Mouse (Mus musculus): ENCODE results near the gene Sfmbt1. TPM values are rescaled to one million over a fixed set of nuclear protein-coding genes. Genes with fewer than 3 reads are reported as not detected.

Sfmbt1 gene
- polyA plus RNA-seq, 2 experiments, result 3.9 to 11.9 TPM

DNA sequence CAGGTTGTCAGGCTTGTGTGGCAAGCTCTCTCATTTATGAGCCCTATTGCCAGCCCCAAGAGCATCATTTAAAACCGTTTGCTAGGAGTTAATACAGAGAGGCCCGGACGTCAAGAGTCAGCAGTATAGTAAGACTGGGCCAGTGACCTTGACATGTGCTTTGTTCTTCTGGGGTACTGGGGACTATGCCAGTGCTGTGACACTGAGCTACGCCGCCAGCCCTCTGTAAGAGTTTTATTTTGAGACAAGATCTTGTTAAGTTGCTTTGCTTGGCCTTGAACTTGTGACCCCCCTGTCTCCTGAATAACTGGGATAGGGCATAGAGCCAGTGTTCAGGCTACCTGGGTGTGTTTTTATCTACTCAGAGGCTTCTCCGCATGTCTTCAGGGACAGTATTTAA lies 22.2 kb upstream of the Sfmbt1 start:
- WGBS (ENCODE audit: insufficient replicate concordance), result 72% methylated on average over 6 of the region's 6 CpGs
- H3K36me3 ChIP-seq (replicated peaks; ENCODE audit: control insufficient read depth, insufficient read depth, low read depth), result no peaks in the 10 kb centered on the region
- ATAC-seq (ENCODE audit: insufficient read depth) (no peak), DNase-seq (ENCODE audit: low read depth in 3 of 3, low spot score in 3 of 3) (no peak)
- H3K4me1 ChIP-seq (replicated peaks; ENCODE audit: control insufficient read depth in 2 of 2, insufficient read depth in 2 of 2, low read length in 1 of 2), result peaks cover 0 to 4% of the 10 kb centered on the region in 2 experiments; a peak in 1 of 4 replicates
- H3K4me2 ChIP-seq (ENCODE audit: low read depth), result no peak overlapping the region
- H3K27ac ChIP-seq, result no peak overlapping the region
- no peak overlapping the region for H3K9ac ChIP-seq (replicated peaks)
- H3K9me3 ChIP-seq (ENCODE audit: control insufficient read depth, low read length), result no peaks in the 10 kb centered on the region
- H3K4me3 ChIP-seq (ENCODE audit: insufficient read depth in 1 of 2, low read depth in 2 of 2, low read length in 2 of 2), result no peak overlapping the region
- no peaks in the 10 kb centered on the region for H3K27me3 ChIP-seq (ENCODE audit: control insufficient read depth, insufficient read depth, low read length)
- no peak for TF ChIP-seq EP300 (IDR thresholded peaks at IDR 0.05; ENCODE audit: low read depth)
- TF ChIP-seq CTCF (IDR thresholded peaks at IDR 0.05; ENCODE audit: low read depth), result no peak

DNA sequence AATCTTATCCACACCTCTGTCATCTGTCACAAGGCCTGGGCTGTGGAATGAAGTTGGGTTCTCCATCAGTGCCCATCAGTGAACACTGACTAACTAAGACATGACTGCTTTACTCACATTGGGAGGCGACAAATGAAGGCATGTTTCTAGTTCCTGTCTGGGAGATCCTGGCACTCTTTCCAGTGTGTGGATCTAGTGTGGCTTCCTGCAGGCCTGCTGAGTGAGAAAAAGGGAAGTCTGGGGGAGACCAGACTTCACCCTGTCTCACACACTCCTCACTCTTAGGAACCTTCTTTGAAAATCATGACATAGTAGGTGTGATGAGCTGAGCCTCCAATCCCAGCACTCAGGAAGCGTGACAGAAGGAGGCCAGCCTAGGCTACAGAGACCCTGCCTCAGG lies 19.9 kb upstream of the Sfmbt1 start:
- 54% methylated on average over 2 of the region's 2 CpGs for WGBS (ENCODE audit: insufficient replicate concordance)

DNA sequence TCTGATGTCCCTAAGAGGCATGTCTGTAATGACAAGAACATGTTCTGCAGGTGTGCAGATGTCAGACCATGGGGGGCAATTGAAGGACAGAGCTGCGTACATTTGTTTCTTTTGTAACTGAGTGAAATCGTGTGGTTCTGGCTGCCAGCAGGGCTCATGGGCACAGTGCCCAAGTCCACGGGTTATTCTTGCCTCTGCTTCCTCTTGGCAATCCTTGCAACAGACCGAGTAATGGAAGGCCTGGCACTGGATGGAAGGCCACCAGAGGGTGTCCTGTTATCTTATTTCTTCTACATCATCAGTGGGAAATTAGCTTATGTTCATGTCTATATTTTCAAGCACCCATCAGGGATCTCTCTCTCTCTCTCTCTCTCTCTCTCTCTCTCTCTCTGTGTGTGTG lies 19.0 kb upstream of the Sfmbt1 start:
- peaks cover 0 to 2% of the 10 kb centered on the region in 2 experiments; a peak in 1 of 4 replicates for H3K4me1 ChIP-seq (replicated peaks; ENCODE audit: control insufficient read depth in 2 of 2, insufficient read depth in 2 of 2, low read length in 1 of 2)
- 57% methylated on average over 4 of the region's 4 CpGs for WGBS (ENCODE audit: insufficient replicate concordance)
- H3K27me3 ChIP-seq (ENCODE audit: control insufficient read depth, insufficient read depth, low read length), result no peaks in the 10 kb centered on the region
- no peak overlapping the region for H3K27ac ChIP-seq
- H3K36me3 ChIP-seq (replicated peaks; ENCODE audit: control insufficient read depth, insufficient read depth, low read depth), result no peaks in the 10 kb centered on the region
- H3K4me3 ChIP-seq (ENCODE audit: insufficient read depth in 1 of 2, low read depth in 2 of 2, low read length in 2 of 2), result no peak overlapping the region
- no peak overlapping the region for H3K4me2 ChIP-seq (ENCODE audit: low read depth)
- TF ChIP-seq CTCF (IDR thresholded peaks at IDR 0.05; ENCODE audit: low read depth), result no peak
- TF ChIP-seq EP300 (IDR thresholded peaks at IDR 0.05; ENCODE audit: low read depth), result no peak
- no peak for DNase-seq (ENCODE audit: low read depth in 3 of 3, low spot score in 3 of 3)
- no peak overlapping the region for H3K9ac ChIP-seq (replicated peaks)
- ATAC-seq (ENCODE audit: insufficient read depth), result no peak
- H3K9me3 ChIP-seq (ENCODE audit: control insufficient read depth, low read length), result no peaks in the 10 kb centered on the region

More for the DNA sequence above, 19.9 kb upstream of the Sfmbt1 start:
- Histone ChIP-seq H3K9me3 (ENCODE audit: control insufficient read depth, low read length) (no peaks in the 10 kb centered on the region), H3K9ac (replicated peaks) (no peak overlapping the region), H3K27ac (no peak overlapping the region), H3K4me2 (ENCODE audit: low read depth) (no peak overlapping the region), H3K4me1 (replicated peaks; ENCODE audit: control insufficient read depth in 2 of 2, insufficient read depth in 2 of 2, low read length in 1 of 2) (peaks cover 0 to 4% of the 10 kb centered on the region in 2 experiments; a peak in 1 of 4 replicates), H3K4me3 (ENCODE audit: insufficient read depth in 1 of 2, low read depth in 2 of 2, low read length in 2 of 2) (no peak overlapping the region), H3K27me3 (ENCODE audit: control insufficient read depth, insufficient read depth, low read length) (no peaks in the 10 kb centered on the region), H3K36me3 (replicated peaks; ENCODE audit: control insufficient read depth, insufficient read depth, low read depth) (no peaks in the 10 kb centered on the region)
- ATAC-seq (ENCODE audit: insufficient read depth) (no peak), DNase-seq (ENCODE audit: low read depth in 3 of 3, low spot score in 3 of 3) (no peak)
- TF ChIP-seq EP300 (IDR thresholded peaks at IDR 0.05; ENCODE audit: low read depth) (no peak), CTCF (IDR thresholded peaks at IDR 0.05; ENCODE audit: low read depth) (no peak)

GRCm38 (mm10) chr14:30697407-30698052 lies 17.1 kb upstream of the Sfmbt1 start:
- Histone ChIP-seq H3K27ac (no peak overlapping the region), H3K36me3 (replicated peaks; ENCODE audit: control insufficient read depth, insufficient read depth, low read depth) (no peaks in the 10 kb centered on the region), H3K9me3 (ENCODE audit: control insufficient read depth, low read length) (no peaks in the 10 kb centered on the region), H3K4me1 (replicated peaks; ENCODE audit: control insufficient read depth in 2 of 2, insufficient read depth in 2 of 2, low read length in 1 of 2) (peaks cover 0 to 5% of the 10 kb centered on the region in 2 experiments; a peak in 1 of 4 replicates), H3K4me2 (ENCODE audit: low read depth) (no peak overlapping the region), H3K4me3 (ENCODE audit: insufficient read depth in 1 of 2, low read depth in 2 of 2, low read length in 2 of 2) (no peak overlapping the region), H3K27me3 (ENCODE audit: control insufficient read depth, insufficient read depth, low read length) (no peaks in the 10 kb centered on the region), H3K9ac (replicated peaks) (no peak overlapping the region)
- DNase-seq (ENCODE audit: low read depth in 3 of 3, low spot score in 3 of 3) (no peak), ATAC-seq (ENCODE audit: insufficient read depth) (no peak)
- TF ChIP-seq CTCF (IDR thresholded peaks at IDR 0.05; ENCODE audit: low read depth) (no peak), EP300 (IDR thresholded peaks at IDR 0.05; ENCODE audit: low read depth) (no peak)
- WGBS (ENCODE audit: insufficient replicate concordance), result 78% methylated on average over 15 of the region's 15 CpGs

GRCm38 (mm10) chr14:30699656-30700055 lies 15.0 kb upstream of the Sfmbt1 start:
- H3K4me2 ChIP-seq (ENCODE audit: low read depth), result no peak overlapping the region
- no peak overlapping the region for H3K27ac ChIP-seq
- TF ChIP-seq CTCF (IDR thresholded peaks at IDR 0.05; ENCODE audit: low read depth) (peak; percentile 91), EP300 (IDR thresholded peaks at IDR 0.05; ENCODE audit: low read depth) (no peak)
- WGBS (ENCODE audit: insufficient replicate concordance), result 27% methylated on average over 8 of the region's 8 CpGs
- no peak overlapping the region for H3K4me3 ChIP-seq (ENCODE audit: insufficient read depth in 1 of 2, low read depth in 2 of 2, low read length in 2 of 2)
- H3K36me3 ChIP-seq (replicated peaks; ENCODE audit: control insufficient read depth, insufficient read depth, low read depth), result no peaks in the 10 kb centered on the region
- H3K27me3 ChIP-seq (ENCODE audit: control insufficient read depth, insufficient read depth, low read length), result no peaks in the 10 kb centered on the region
- H3K9ac ChIP-seq (replicated peaks), result no peak overlapping the region
- H3K4me1 ChIP-seq (replicated peaks; ENCODE audit: control insufficient read depth in 2 of 2, insufficient read depth in 2 of 2, low read length in 1 of 2), result peaks cover 3 to 6% of the 10 kb centered on the region in 2 experiments; a peak in 3 of 4 replicates
- no peak for ATAC-seq (ENCODE audit: insufficient read depth)
- H3K9me3 ChIP-seq (ENCODE audit: control insufficient read depth, low read length), result no peaks in the 10 kb centered on the region
- DNase-seq (ENCODE audit: low read depth in 3 of 3, low spot score in 3 of 3), result peak in 2 of 3 experiments; percentile 25 to 35

Measured in liver, embryonic 14.5 days (tissue).